17 mouse cellular contexts compared by ENCODE assay signal in genomic region chr16:37615429-37615828, GRCm38 (mm10). TPM values are rescaled to one million over a fixed set of nuclear protein-coding genes. Genes with fewer than 3 reads are reported as not detected.
"Had no signal": no experiment of that assay in that cellular context is flagged by ENCODE, and none has a peak within 500 bp of the region (broad histone marks: within the 10 kb centered on the region; RNA-seq: fewer than 3 reads in every experiment).

No protein-coding gene starts in this region.

- DNase-seq: kidney, adult 11 months; kidney, adult 9 months; kidney, postnatal 10 days; layer of hippocampus, adult 9-11 months; layer of hippocampus, postnatal 36 days; left cerebral cortex, postnatal 4 days; lung, adult 18-20 months; lung, postnatal 36 days; midbrain, embryonic 14.5 days; right cerebral cortex, adult 18-20 months; thymus, postnatal 36 days had no signal

- H3K4me2 ChIP-seq: neural tube, embryonic 15.5 days had no signal

- H3K36me3 ChIP-seq: midbrain, embryonic 10.5 days; neural tube, embryonic 15.5 days had no signal

- ATAC-seq: lung, postnatal 0 days had no signal

- H3K27ac ChIP-seq: liver, embryonic 14.5 days; midbrain, embryonic 10.5 days; neural tube, embryonic 15.5 days had no signal

- H3K4me3 ChIP-seq: midbrain, embryonic 10.5 days; myocyte; neural tube, embryonic 15.5 days had no signal

- H3K27me3 ChIP-seq: neural tube, embryonic 15.5 days had no signal

- H3K9ac ChIP-seq: liver, embryonic 14.5 days; neural tube, embryonic 15.5 days had no signal

- H3K9me3 ChIP-seq: midbrain, embryonic 10.5 days; neural tube, embryonic 15.5 days had no signal

RNA-seq across cellular contexts. Expression of gene Hgd, which starts 35.5 kb away (rescaled TPM):
- polyA plus RNA-seq: large intestine, adult 2 months had no signal
